Mouse (Mus musculus): ENCODE results near the gene Prkag1. TPM values are rescaled to one million over a fixed set of nuclear protein-coding genes. Genes with fewer than 3 reads are reported as not detected.

Prkag1 gene
- total RNA-seq (2023), result 10 to 100 TPM; 54.0 to 54.3 TPM

GRCm38 (mm10) chr15:98830736-98831683 lies at the start of gene Prkag1:
TSS of gene Prkag1 (minus strand) at chr15:98831521.

DNA sequence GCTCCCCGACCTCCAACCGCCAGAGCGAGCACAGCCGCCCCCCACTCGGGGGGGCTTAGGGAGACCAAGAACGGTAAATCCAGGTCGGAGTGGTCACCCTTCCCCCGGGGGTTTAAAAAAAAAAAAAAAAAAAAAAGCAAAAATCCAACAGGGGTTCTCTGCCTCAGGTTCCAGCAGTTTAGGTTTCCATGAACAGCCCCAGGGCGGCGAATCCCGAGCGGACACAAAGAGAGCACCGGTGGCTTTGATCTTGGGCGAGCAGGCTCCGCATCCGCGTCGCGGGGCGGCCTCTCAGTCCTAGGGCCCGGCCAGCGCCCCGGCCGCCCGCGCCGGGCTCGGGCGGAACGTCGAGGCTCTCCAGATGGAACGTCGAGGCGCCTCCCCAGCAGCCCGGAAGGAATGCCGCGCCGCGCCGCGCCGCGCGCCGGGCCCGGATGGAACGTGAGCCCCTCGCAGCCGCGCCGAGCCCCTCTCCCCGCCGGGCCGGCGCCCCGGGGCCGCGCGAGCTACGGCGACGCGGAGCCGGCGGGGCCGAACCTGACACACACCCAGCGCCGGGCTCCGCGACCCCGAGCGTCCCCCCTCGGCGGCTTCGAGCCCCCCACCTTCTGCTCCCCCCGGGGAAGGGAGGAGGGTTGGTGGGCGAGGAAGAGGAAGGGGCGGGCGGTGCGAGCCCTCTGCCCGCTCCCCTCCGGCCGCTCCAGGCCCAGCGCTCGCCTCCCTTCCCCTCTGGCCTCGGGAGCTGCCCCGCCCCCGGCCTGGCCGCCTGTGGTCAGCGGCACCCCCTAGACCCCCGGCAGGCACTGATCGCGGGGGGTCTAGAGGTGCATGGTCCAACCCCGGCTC lies 40.0 kb upstream of the Prkag1 start, which contains the start of gene Kmt2d:
Kmt2d (minus strand) TSS at position 135 of the 846 bp plus-strand sequence.

DNA sequence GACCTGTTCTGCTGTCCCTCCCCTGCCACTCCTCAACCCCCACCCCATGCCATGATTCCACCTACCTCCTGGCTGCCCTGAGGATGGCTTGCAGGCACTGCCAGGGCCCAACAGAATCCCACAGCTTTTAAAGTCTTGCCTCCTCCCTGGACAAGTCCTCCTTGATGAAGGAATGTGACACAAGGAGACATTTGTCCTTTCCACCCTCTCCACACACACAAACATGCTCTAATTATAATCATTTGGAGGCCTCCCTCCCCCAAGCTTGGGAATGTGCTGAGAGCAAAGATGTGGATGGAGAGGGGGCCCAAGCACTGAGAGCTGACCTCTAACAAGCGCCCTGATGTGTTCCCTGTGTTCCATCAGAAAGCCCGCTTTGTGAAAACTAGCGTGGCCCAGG lies 21.9 kb downstream of the Prkag1 start, which contains the start of gene Ddn:
Ddn (minus strand) TSS at position 101 of the 400 bp plus-strand sequence.

DNA sequence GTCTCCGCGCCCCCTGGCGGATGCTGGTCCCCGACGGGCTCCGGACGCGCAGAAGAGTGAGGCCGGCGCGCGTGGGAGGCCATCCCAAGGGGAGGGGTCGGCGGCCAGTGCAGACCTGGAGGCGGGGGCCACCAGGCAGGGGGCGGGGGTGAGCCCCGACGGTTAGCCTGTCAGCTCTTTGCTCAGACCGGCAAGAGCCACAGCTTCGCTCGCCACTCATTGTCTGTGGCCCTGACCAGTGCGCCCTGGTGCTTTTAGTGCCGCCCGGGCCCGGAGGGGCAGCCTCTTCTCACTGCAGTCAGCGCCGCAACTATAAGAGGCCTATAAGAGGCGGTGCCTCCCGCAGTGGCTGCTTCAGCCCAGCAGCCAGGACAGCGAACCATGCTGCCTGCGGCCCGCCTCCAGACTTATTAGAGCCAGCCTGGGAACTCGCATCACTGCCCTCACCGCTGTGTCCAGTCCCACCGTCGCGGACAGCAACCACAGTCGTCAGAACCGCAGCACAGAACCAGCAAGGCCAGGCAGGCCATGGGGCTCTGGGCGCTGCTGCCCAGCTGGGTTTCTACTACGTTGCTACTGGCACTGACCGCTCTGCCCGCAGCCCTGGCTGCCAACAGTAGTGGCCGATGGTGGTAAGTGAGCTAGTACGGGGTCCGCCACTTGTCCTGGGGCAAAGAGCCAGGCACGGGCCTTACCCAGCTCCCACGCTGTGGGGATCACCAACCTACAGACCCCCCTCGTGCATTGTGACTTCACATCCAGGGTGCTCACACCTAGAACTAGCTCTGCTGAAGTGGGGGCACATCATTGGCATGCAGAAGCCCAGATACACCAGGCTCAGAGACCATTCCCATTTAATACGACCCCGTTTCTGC lies 41.4 kb downstream of the Prkag1 start, which contains the start of gene Wnt1:
Wnt1 (plus strand) TSS at position 197 of the 875 bp plus-strand sequence.

GRCm38 (mm10) chr15:98777762-98778161 lies 53.6 kb downstream of the Prkag1 start, which contains the start of gene Wnt10b:
TSS of gene Wnt10b (minus strand) at chr15:98778150.

Other genes starting within 250 kb of the Prkag1 start
- 1 to 10 TPM; 3.5 to 4.2 TPM for gene Adcy6, start 221.4 kb downstream of the Prkag1 start, total RNA-seq (2023)
- gene Cacnb3, start 200.7 kb downstream of the Prkag1 start, total RNA-seq (2023), result 1 to 10 TPM; 4.1 to 4.7 TPM
- 100 to 1,000 TPM in 1 of 2 experiments, 10 to 100 TPM in 1; 97.7 to 139 TPM for gene Ddx23, start 168.6 kb downstream of the Prkag1 start, total RNA-seq (2023)
- gene Rnd1, start 154.1 kb downstream of the Prkag1 start, total RNA-seq (2023), result 1 to 10 TPM; 3.8 to 5.4 TPM
- not detected for gene Ccdc65, start 123.3 kb downstream of the Prkag1 start, total RNA-seq (2023)
- 1 to 10 TPM in 1 of 2 experiments, under 1 TPM in 1; 0.94 to 1.3 TPM for gene Fkbp11, start 103.3 kb downstream of the Prkag1 start, total RNA-seq (2023)
- gene Arf3, start 68.3 kb downstream of the Prkag1 start, total RNA-seq (2023), result 10 to 100 TPM; 85.4 to 92.2 TPM
- gene Wnt10b, start 53.4 kb downstream of the Prkag1 start, total RNA-seq (2023), result not detected
- gene Wnt1, start 41.7 kb downstream of the Prkag1 start, total RNA-seq (2023), result not detected
- not detected for gene Ddn, start 22.0 kb downstream of the Prkag1 start, total RNA-seq (2023)
- 100 to 1,000 TPM; 118 to 120 TPM for gene Kmt2d, start 39.7 kb upstream of the Prkag1 start, total RNA-seq (2023)
- 10 to 100 TPM in 1 of 2 experiments, 1 to 10 TPM in 1; 4.6 to 10.5 TPM for gene Rhebl1, start 63.0 kb upstream of the Prkag1 start, total RNA-seq (2023)
- gene Dhh, start 67.0 kb upstream of the Prkag1 start, total RNA-seq (2023), result not detected
- gene Lmbr1l, start 86.7 kb upstream of the Prkag1 start, total RNA-seq (2023), result 100 to 1,000 TPM; 112 to 113 TPM
- gene Tuba1b, start 103.0 kb upstream of the Prkag1 start, total RNA-seq (2023), result 100 to 1,000 TPM; 138 to 142 TPM
- not detected for gene Gm49450, start 122.0 kb upstream of the Prkag1 start, total RNA-seq (2023)
- 100 to 1,000 TPM; 119 to 136 TPM for gene Tuba1a, start 122.2 kb upstream of the Prkag1 start, total RNA-seq (2023)
- 100 to 1,000 TPM; 144 to 185 TPM for gene Tuba1c, start 198.4 kb upstream of the Prkag1 start, total RNA-seq (2023)
- not detected for gene Prph, start 223.7 kb upstream of the Prkag1 start, total RNA-seq (2023)
- gene Troap, start 243.1 kb upstream of the Prkag1 start, total RNA-seq (2023), result 1 to 10 TPM in 1 of 2 experiments, not detected in 1; 2.2 TPM

All from monocyte, adult 59 days (primary cell).